Mouse (Mus musculus) heart, adult 2 months (tissue): ENCODE measurements around the gene Heatr1. TPM values are rescaled to one million over a fixed set of nuclear protein-coding genes. Genes with fewer than 3 reads are reported as not detected.

ENCODE experiments used
- DNase-seq, 2 experiments: peaks; one replicate each; pipeline ENCODE4 v3.0.0; 2021
- H3K27ac ChIP-seq: fragments of 200-600 bp; 2 replicates; pipeline ENCODE4 v1.8.1; 2022
- H3K27me3 ChIP-seq: fragments of 200-500 bp; 2 replicates; pipeline ENCODE4 v1.6.1; 2012; ENCODE audit warnings: mild to moderate bottlenecking, low read length, inconsistent platforms, mixed read lengths; ENCODE audit not compliant: control insufficient read depth, insufficient read depth
- H3K36me3 ChIP-seq: fragments of 200-500 bp; 2 replicates; pipeline ENCODE4 v1.6.1; 2012; ENCODE audit warnings: low read length, inconsistent platforms; ENCODE audit not compliant: control insufficient read depth, insufficient read depth
- H3K4me1 ChIP-seq: fragments of 200-500 bp; 2 replicates; pipeline ENCODE4 v1.6.1; 2011; ENCODE audit warnings: low read length; ENCODE audit not compliant: control insufficient read depth, insufficient read depth
- H3K4me3 ChIP-seq: fragments of 200-600 bp; 2 replicates; pipeline ENCODE4 v1.8.1; 2022
- H3K79me2 ChIP-seq: fragments of 200-500 bp; replicated peaks from 2 replicates; pipeline ENCODE4 v1.6.1; 2012; ENCODE audit warnings: mild to moderate bottlenecking, inconsistent platforms, low read length, moderate library complexity, mixed read lengths; ENCODE audit not compliant: control insufficient read depth, insufficient read depth
- H3K9ac ChIP-seq: fragments of 200-500 bp; 2 replicates; pipeline ENCODE4 v1.6.1; 2012; ENCODE audit warnings: low read depth, mild to moderate bottlenecking, control low read depth, inconsistent platforms, low read length, mixed read lengths
- CTCF ChIP-seq: fragments of 200-600 bp; IDR thresholded peaks from 2 replicates; pipeline ENCODE4 v1.8.1; 2022; ENCODE audit warnings: antibody characterized with exemption, mild to moderate bottlenecking, moderate library complexity
- EP300 ChIP-seq: fragments of 200-500 bp; IDR thresholded peaks from 2 replicates; pipeline ENCODE4 v1.6.1; 2011; ENCODE audit warnings: low read depth, low read length, control low read depth; ENCODE audit not compliant: insufficient read depth
- POLR2A ChIP-seq: fragments of 200-500 bp; IDR thresholded peaks from 2 replicates; pipeline ENCODE4 v1.6.1; 2011; ENCODE audit warnings: mild to moderate bottlenecking, low read depth, low read length, control low read depth; ENCODE audit not compliant: insufficient read depth
- WGBS: fragments of 180-500 bp; shearing (Covaris S2); methylation state at CpG from one replicate; pipeline ENCODE4 v1.1.7; 2018; 5-methylcytosine and 5-hydroxymethylcytosine counted together
- intact Hi-C: fragments of 180-260 bp; cut with DNase I; formaldehyde crosslinking; loops from one replicate; pipeline ENCODE4 v1.15.1; 2025
- polyA plus RNA-seq: library from polyadenylated mRNA; depleted of rRNA; stranded (reverse); fragments of >200 nt; gene quantifications from 2 replicates; pipeline ENCODE4 v1.2.3, GENCODE M21; 2012
- total RNA-seq, 2 experiments: library from RNA; stranded (reverse); gene quantifications; 2 replicates each; pipeline ENCODE4 v1.2.3; 2021

The Heatr1 gene
- total and polyA plus RNA-seq, 3 experiments, result 7.4 to 16.1 (median 16.1) TPM

- TF ChIP-seq EP300 (no peak), CTCF (peak; percentile 89), POLR2A (no peak)
- H3K27me3 ChIP-seq, result no peaks in the 10 kb centered on the region
- H3K36me3 ChIP-seq, result no peaks in the 10 kb centered on the region
- no peak overlapping the region for H3K4me3 ChIP-seq
- DNase-seq, result no peak
- H3K27ac ChIP-seq, result no peak overlapping the region
- H3K79me2 ChIP-seq, result 0 out of 2 replicates have a peak, but pooled peaks cover 1% of the 10 kb centered on the region
- no peaks in the 10 kb centered on the region for H3K4me1 ChIP-seq
- intact Hi-C loops, result loop anchor here (1.0 to 5.0 kb wide), 2 partner anchors 89 to 176 kb away; no protein-coding TSS in a partner anchor
- no peak overlapping the region for H3K9ac ChIP-seq
Observed at GRCm38 (mm10) chr13:12386286-12386685, 8.5 kb upstream of the Heatr1 start.

- TF ChIP-seq EP300, result no peak
- no peak for TF ChIP-seq POLR2A
- no peak for TF ChIP-seq CTCF
- Histone ChIP-seq H3K27ac (peak overlapping the region; percentile 22; the same call in 1 of the 2 replicates), H3K9ac (peak overlapping the region; percentile 68), H3K36me3 (no peaks in the 10 kb centered on the region; the same call in 1 of the 2 replicates), H3K27me3 (no peaks in the 10 kb centered on the region), H3K4me1 (0 out of 2 replicates have a peak, but pooled peaks cover 1% of the 10 kb centered on the region), H3K79me2 (no peaks in the 10 kb centered on the region), H3K4me3 (peak overlapping the region; percentile 91)
- no peak for DNase-seq
- intact Hi-C loops, result loop anchor here (2.0 to 5.0 kb wide), 3 partner anchors 67 to 169 kb away; partner anchors contain the start of genes Ero1lb, Lgals8 and Mtr
- WGBS, result under 1% methylated on average over 23 of the region's 23 CpGs
Observed at GRCm38 (mm10) chr13:12395571-12395970, 744 bp downstream of the Heatr1 start.

GRCm38 (mm10) chr13:12408343-12409066, 13.7 kb downstream of the Heatr1 start:
- Histone ChIP-seq H3K9ac (no peak overlapping the region), H3K36me3 (no peaks in the 10 kb centered on the region), H3K27ac (no peak overlapping the region), H3K27me3 (no peaks in the 10 kb centered on the region), H3K4me3 (no peak overlapping the region), H3K79me2 (no peaks in the 10 kb centered on the region), H3K4me1 (no peaks in the 10 kb centered on the region)
- no peak for TF ChIP-seq POLR2A
- TF ChIP-seq CTCF, result no peak
- no peak for TF ChIP-seq EP300
- intact Hi-C loops, result no loop called here
- WGBS, result 90% methylated on average over 9 of the region's 9 CpGs
- no peak for DNase-seq

GRCm38 (mm10) chr13:12412016-12412415, 17.2 kb downstream of the Heatr1 start:
- H3K27me3 ChIP-seq, result no peaks in the 10 kb centered on the region
- no peak overlapping the region for H3K4me3 ChIP-seq
- H3K27ac ChIP-seq, result no peak overlapping the region; the same call in 1 of the 2 replicates
- intact Hi-C loops, result no loop called here
- peak in 1 of 2 experiments; percentile 57 for DNase-seq
- no peak overlapping the region for H3K9ac ChIP-seq
- H3K79me2 ChIP-seq, result no peaks in the 10 kb centered on the region
- no peaks in the 10 kb centered on the region for H3K4me1 ChIP-seq
- no peaks in the 10 kb centered on the region for H3K36me3 ChIP-seq
- WGBS, result 55% methylated on average over 8 of the region's 8 CpGs
- TF ChIP-seq EP300 (no peak), CTCF (no peak), POLR2A (no peak)

GRCm38 (mm10) chr13:12420596-12420995, 25.8 kb downstream of the Heatr1 start:
- H3K9ac ChIP-seq, result no peak overlapping the region
- no peak for DNase-seq
- H3K79me2 ChIP-seq, result no peaks in the 10 kb centered on the region
- no peaks in the 10 kb centered on the region; the same call in 1 of the 2 replicates for H3K36me3 ChIP-seq
- H3K27ac ChIP-seq, result no peak overlapping the region
- TF ChIP-seq CTCF, result no peak
- TF ChIP-seq EP300, result no peak
- TF ChIP-seq POLR2A, result no peak
- intact Hi-C loops, result no loop called here
- H3K27me3 ChIP-seq, result no peaks in the 10 kb centered on the region
- WGBS, result 93% methylated on average over 9 of the region's 9 CpGs
- H3K4me1 ChIP-seq, result no peaks in the 10 kb centered on the region
- no peak overlapping the region for H3K4me3 ChIP-seq

GRCm38 (mm10) chr13:12428556-12428955, 33.7 kb downstream of the Heatr1 start:
- intact Hi-C loops, result no loop called here
- Histone ChIP-seq H3K27ac (no peak overlapping the region), H3K4me3 (no peak overlapping the region), H3K27me3 (no peaks in the 10 kb centered on the region), H3K4me1 (no peaks in the 10 kb centered on the region), H3K9ac (no peak overlapping the region), H3K79me2 (no peaks in the 10 kb centered on the region), H3K36me3 (no peaks in the 10 kb centered on the region)
- 94% methylated on average over 13 of the region's 13 CpGs for WGBS
- no peak for TF ChIP-seq EP300
- no peak for TF ChIP-seq CTCF
- no peak for DNase-seq
